Mouse (Mus musculus) brain, embryonic 14.5 days (tissue): Measurements from ENCODE around the gene Ube2i. TPM values are rescaled to one million over a fixed set of nuclear protein-coding genes. Genes with fewer than 3 reads are reported as not detected.

ENCODE experiments used
- DNase-seq: peaks from one replicate; pipeline ENCODE4 v3.0.0-alpha.2; 2011; ENCODE audit warnings: low read depth
- CTCF ChIP-seq: fragments of 200-500 bp; IDR thresholded peaks from 2 replicates; pipeline ENCODE4 v1.5.1; 2012; ENCODE audit warnings: inconsistent platforms, mild to moderate bottlenecking, moderate library complexity, borderline replicate concordance; ENCODE audit not compliant: insufficient read depth, insufficient read length; ENCODE audit errors: extremely low read depth
- POLR2A ChIP-seq: fragments of 200-500 bp; IDR thresholded peaks from 2 replicates; pipeline ENCODE4 v1.6.1; 2012; ENCODE audit warnings: mild to moderate bottlenecking, inconsistent platforms, borderline replicate concordance; ENCODE audit not compliant: poor library complexity, insufficient read depth, insufficient read length, severe bottlenecking; ENCODE audit errors: extremely low read depth
- polyA plus RNA-seq: library from polyadenylated mRNA; depleted of rRNA; stranded (reverse); fragments of >200 nt; gene quantifications from 2 replicates; pipeline ENCODE4 v1.2.3, GENCODE M21; 2012

Ube2i gene
- polyA plus RNA-seq, 1 experiment: 481 TPM

DNA sequence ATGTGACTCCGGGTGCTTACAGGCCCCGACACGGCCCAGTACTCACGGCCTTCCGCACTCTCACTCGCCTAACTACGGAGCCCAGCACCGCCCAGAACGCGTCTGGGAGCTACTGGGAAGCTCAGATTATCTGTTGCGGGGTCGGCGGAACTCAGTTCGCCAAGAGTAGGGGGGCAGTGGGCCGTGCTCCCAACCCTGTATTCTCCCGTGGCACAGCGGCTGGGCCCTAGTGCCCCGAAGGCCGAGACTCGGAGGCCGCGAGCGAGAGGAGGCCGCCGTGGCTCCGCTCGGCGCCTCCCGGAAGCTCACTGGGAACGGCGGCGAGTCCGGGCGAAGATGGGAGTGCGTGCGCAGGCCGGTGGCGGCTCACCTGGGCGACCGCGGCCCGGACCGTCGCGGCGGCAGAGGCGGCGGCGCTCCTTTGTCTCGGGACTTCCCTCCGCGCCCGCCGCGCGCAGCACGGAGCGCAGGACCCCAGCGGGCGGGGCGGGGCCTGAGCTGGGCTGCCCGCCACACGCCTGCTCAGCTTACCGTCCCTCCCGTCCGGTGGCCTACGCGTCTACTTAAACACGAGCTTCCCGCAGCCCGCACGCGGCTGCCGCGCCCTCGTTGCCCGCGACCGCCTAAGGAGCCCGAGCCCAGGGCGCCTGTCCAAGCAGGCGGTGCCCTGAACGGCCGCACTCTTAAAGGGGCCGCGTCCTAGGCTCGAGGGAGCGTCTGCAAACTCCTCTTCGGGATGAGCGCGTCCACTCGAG lies 1.3 kb downstream of the Ube2i start:
- DNase-seq: peak; percentile 98
- TF ChIP-seq POLR2A (peak; percentile 98), CTCF (no peak)

DNA sequence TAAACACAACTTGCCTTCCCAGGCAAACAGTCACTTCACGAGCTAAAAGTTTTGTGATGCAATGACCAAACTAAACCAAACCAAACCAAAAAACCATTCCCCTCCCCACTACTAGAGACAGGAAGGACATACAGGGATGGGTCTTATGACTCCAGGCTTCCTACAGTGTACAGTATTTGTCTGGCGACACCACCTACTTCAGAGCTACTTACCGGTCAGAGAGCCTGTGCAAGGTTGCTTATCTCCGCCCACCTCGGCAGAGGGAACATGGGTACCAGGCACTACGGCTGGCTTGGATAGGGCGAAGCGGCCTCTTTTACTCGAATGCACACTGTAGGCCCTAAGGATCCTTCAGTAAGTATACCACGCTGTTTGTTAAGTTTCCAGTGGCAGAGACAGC lies 2.1 kb downstream of the Ube2i start:
- DNase-seq: peak; percentile 15
- TF ChIP-seq POLR2A: no peak
- no peak for TF ChIP-seq CTCF

DNA sequence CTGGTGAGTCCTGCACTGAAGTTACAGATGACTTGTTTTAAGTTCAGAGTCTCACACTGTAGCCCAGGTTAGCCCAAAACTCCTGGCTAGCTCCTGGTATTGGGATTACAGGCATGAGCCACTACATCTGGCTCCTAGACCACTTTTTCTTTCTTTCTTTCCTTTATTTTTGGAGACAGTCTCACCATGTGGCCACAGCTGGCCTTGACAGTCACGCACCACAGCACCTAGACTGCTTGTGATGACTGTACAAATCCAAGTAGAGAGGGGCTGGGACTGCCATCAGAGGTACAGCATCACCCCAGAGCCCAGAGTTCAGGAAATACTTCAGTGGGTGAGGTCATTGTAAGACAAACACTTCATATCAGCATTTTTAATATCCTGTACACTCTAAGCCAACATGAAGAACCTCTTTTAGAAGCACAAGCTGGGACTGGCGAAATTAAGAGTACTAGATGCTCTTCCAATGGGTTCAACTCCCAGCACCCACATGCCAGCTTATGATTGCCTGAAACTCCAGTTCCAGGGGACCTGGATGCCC lies 3.6 kb downstream of the Ube2i start:
- DNase-seq: no peak
- TF ChIP-seq POLR2A (no peak), CTCF (no peak)

DNA sequence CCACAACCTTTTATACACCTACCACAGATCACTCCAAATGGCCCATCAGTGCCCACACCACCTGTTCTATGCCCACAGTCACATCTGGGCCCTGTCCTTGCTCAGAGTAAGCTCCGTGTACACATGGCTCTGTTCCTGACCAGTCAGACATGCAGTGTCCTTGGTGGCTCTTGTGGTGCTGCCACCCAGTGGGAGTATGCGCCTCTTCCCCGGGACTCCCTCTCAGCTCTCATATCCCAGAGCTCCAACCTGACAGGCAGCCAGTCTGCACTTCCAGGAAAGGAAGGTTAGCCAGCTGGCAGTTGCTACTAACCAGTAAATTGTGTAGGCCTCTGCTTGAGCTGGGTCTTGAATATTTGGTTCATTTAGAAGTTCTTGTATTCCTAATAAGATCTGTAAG lies 10.0 kb downstream of the Ube2i start:
- DNase-seq: peak; percentile 18
- TF ChIP-seq CTCF: peak; percentile 28; the same call in 1 of the 2 replicates
- TF ChIP-seq POLR2A: no peak

DNA sequence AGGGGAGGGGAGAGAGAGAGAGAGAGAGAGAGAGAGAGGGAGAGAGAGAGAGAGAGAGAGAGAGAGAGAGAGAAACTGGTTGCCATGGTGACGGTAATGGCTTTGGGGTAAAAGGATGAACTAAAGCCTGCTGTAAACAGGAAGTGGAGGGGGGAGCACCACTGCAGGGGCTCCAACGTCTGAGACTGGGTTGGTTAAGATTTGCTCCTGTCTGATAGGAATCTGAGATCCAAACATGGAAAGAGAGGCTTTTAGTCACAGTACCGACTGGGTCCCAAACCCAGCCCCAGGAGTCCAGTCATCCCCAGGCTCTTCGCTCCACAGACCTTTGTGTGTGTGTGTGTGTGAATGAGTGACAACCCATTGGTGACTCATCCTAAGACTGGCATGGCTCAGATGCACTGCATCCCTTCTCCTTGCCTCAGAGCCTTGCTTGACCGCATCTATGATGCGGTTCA lies 16.6 kb downstream of the Ube2i start:
- no peak for TF ChIP-seq CTCF
- TF ChIP-seq POLR2A: no peak
- DNase-seq: peak; percentile 53

DNA sequence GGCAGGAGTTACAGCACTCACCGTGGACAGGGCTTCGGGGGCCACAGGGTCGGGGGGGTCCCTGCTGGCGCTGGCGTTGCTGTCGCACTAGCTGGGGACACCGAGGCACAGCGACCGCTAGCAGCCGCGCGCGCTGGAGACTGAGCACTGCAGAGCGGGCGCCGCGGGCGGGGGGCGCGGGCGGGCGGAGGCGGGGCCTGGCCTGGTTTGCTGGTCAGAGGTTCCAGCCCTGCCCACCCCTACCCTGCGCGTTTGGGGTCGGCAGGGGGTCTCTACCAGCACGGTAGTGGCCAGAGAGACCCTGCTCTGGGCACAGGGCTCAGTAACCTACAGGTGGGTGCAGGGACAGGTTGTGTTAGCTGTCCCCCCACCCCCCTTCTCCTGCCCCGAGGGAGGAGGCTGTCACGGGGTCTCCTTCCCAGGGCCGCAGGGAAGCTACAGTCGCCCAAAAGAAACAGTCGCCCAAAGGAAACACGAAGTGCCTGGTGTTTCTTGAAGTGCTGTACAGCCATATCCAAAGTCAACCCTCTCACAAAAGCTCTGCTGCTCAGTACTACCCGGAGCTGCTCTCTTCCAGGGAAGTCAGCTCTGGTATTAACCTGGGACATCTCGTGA lies 18.2 kb downstream of the Ube2i start, which contains the start of gene Baiap3:
TSS of gene Baiap3 (minus strand) at position 225 of the 615 bp plus-strand sequence.
- DNase-seq: peak; percentile 25
- TF ChIP-seq CTCF (no peak), POLR2A (no peak)

DNA sequence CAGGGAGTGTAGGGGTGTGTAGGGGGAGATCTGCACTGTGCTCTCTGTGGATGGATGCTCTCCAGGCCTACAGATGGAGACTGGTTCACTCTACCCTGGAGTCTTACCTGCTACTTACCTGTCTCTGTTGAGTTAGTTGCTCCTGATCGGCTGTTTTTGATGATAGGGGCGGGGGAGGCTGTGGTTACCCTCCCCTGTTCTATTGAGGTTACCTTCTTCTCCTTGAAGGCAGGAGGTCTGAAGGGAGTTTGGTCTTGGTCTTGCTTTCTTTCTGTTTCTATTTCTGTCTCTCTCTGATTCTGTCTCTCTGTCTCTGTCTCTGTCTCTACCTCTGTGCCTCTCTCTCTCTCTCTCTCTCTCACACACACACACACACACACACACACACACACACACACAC lies 19.3 kb downstream of the Ube2i start:
- DNase-seq: no peak
- TF ChIP-seq POLR2A (no peak), CTCF (no peak)

DNA sequence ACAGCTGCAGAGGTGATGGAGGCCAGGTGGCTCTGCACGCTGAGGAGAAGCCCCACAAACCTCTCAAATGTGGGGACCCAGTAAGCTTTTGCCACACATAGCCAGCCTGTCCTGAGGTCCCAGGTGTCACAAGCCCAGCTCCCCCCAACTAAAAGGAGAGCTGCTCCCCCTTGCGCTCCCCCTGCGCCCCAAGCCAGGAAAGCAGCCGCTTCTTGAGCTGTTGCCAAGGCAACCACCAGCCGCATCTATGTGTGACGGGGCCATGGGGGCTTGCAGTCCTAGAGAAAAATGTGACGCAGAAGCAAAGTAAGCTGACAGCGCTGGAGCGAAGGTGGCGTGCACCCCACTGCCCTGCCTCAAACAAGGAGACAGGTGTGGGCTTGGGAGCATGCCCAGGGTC lies 20.7 kb downstream of the Ube2i start:
- DNase-seq: peak; percentile 72
- TF ChIP-seq CTCF (no peak), POLR2A (no peak)

DNA sequence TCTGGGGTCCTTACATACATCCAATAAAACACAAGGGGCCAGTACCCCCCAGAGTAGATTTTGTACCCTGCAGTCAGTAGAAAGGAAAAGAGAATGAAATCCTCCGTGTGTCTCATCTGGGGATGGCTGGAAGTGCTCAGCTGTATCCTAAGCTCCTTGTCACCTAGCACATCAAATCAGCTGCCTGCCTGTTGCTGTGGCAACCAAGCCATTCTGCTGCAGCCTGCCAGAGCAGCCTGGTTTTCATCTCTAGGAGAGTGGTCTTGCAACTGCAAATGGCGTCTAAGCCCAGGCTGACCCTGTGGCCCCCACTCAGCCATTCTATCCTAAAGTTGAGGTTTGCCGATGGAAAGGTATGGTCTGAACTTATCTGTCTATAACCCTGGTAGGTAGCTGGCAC lies 21.8 kb downstream of the Ube2i start:
- TF ChIP-seq CTCF (no peak), POLR2A (no peak)
- peak; percentile 91 for DNase-seq

DNA sequence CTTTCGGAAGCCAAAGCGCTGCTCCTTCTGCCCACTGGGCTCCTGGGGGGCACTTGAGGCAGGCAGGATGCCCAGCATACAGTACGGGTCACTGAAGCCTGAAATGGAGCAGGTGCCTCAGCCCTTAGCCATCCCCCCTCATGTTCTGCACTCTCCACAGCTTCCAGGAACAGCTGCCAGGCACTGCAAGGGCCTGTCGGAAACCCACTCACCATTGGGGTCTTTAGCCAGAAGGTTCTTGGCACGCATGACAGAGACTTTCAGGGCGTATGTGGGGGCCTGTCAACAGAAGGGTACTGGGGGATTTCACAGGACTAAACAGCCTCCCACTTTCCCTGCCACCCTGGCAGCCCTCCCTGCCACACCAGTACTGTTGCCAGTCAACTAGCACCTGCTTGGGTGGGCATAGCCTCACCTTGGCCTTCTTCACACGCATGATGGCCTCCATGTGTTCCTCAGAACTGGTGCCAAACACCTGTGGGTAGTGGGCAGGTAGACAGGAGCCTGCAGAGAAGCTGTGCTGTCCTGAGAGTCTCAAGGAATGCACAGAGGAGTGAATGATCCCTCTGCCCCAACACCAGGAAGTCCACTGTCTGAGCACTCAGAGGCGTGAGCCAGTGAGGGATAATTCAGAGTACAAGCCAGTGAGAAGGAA lies 24.1 kb downstream of the Ube2i start:
- TF ChIP-seq CTCF (no peak), POLR2A (no peak)
- peak; percentile 24 for DNase-seq
